Mouse (Mus musculus) gastrocnemius, postnatal 25 days (tissue): ENCODE results near the gene Hspa5. TPM values are rescaled to one million over a fixed set of nuclear protein-coding genes. Genes with fewer than 3 reads are reported as not detected.
"Not testable (repeated sequence)": the region's sequence is repeated elsewhere in the genome, so short reads cannot be mapped to it uniquely, and the experiment has no call there.

Experiments
- DNase-seq: peaks from one replicate; pipeline ENCODE4 v3.0.0; 2022
- total RNA-seq, 2 experiments: library from RNA; stranded (reverse); gene quantifications; 1 replicate in 1 of 2; 2 replicates in 1 of 2; pipeline ENCODE4 v1.2.3; 2021

Hspa5 gene
- total RNA-seq, 2 experiments from 2014 or later: 189 to 222 TPM

GRCm38 (mm10) chr2:34808057-34808456 lies 36.3 kb downstream of the Hspa5 start:
- no peak for DNase-seq

GRCm38 (mm10) chr2:34809568-34809967 lies 37.8 kb downstream of the Hspa5 start:
- no peak for DNase-seq

GRCm38 (mm10) chr2:34810775-34811174 lies 39.0 kb downstream of the Hspa5 start:
- no peak for DNase-seq

GRCm38 (mm10) chr2:34812706-34813105 lies 40.9 kb downstream of the Hspa5 start:
- no peak for DNase-seq

GRCm38 (mm10) chr2:34815893-34816292 lies 44.1 kb downstream of the Hspa5 start:
- not testable (repeated sequence) for DNase-seq

GRCm38 (mm10) chr2:34818492-34818891 lies 46.7 kb downstream of the Hspa5 start:
- DNase-seq: no peak

- DNase-seq: peak; percentile 91
Observed at GRCm38 (mm10) chr2:34825827-34826459, 54.2 kb downstream of the Hspa5 start, which contains the start of gene Fbxw2. Gene Fbxw2, minus strand, starts transcription at chr2:34826311.

- no peak for DNase-seq
Observed at GRCm38 (mm10) chr2:34826460-34827231, 54.9 kb downstream of the Hspa5 start.

Other genes with a start within 250 kb of the Hspa5 start
- gene Gapvd1, start 16.7 kb upstream of the Hspa5 start, total RNA-seq: 10 to 100 TPM; 29.8 to 32.5 TPM
- 1 to 10 TPM; 8.1 to 9.8 TPM for gene Rabepk, start 27.9 kb downstream of the Hspa5 start, total RNA-seq
- gene Fbxw2, start 54.3 kb downstream of the Hspa5 start, total RNA-seq: 10 to 100 TPM; 44.7 TPM
- gene Gm34653, start 61.0 kb downstream of the Hspa5 start, total RNA-seq: under 1 TPM in 1 of 2 experiments, not detected in 1; 0.20 TPM
- under 1 TPM; 0.38 TPM for gene Cutal, start 102.4 kb downstream of the Hspa5 start, total RNA-seq
- 10 to 100 TPM in 1 of 2 experiments, 1 to 10 TPM in 1; 8.2 to 13.3 TPM for gene Psmd5, start 103.0 kb downstream of the Hspa5 start, total RNA-seq
- gene Phf19, start 142.1 kb downstream of the Hspa5 start, total RNA-seq: 1 to 10 TPM in 1 of 2 experiments, under 1 TPM in 1; 0.91 to 1.3 TPM
- gene Traf1, start 189.8 kb downstream of the Hspa5 start, total RNA-seq: 1 to 10 TPM in 1 of 2 experiments, under 1 TPM in 1; 0.46 to 1.3 TPM